Mouse (Mus musculus): ENCODE results near the gene Mylk. TPM values are rescaled to one million over a fixed set of nuclear protein-coding genes. Genes with fewer than 3 reads are reported as not detected.
A peak's percentile ranks its signal among the peaks of the same experiment; 100 is the strongest.

Mylk gene
- total RNA-seq, 4 experiments from 2014 or later, result 25.5 to 32.9 (median 31.7) TPM

DNA sequence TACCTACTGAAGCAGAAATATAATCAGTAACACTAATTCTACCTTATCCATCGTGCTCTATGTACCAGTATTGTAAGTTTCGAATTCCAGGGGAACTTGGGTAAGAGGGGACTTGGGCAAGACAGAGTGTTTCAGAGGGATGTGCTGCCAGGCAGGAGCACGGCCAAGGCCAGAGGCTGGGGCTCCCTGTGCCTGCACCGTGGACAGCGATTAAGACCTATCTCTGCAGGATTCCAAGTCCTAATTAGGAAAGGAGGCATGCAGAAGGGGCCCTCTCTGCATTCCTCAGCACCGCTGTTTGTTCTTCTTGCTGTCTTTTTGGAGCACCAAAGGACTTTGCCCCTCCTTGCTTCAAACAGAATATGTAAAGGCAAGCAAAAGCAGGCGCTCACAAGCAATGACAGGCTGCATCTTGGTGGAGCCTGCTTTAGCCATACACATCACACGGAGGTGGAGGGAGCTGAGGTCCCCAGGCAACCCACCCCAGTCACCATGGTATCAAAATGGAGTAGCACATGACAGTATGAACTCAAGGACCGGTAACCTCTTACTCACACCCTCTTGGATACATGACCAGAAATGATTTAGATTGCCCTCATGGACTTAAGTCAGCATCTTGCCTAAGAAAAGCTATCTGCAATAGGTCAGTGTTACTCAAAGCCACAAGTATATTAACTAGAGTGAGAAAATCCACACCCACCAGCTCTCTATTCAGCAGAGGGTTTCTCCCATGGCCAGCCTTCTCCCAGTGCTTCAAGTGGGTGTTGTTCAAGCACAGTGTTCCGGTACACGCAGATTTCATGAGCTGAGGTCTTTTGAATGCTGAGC lies 239.4 kb downstream of the Mylk start:
- DNase-seq (ENCODE audit: low spot score), result no peak

DNA sequence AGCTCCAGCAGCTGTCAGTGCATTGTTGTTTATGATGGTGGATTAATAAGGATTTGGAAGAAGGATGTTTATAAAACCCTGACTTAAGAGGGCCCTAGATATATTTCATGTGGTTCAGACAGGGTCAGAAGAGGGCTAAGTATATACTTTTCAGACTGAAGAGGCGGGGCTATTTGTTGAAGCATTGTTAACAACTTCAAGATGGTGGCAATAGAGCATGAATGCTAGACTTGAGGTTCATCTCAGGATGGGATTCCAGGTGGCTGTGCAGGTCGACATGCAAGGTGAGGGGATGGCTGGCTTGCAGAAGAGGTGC lies 240.0 kb downstream of the Mylk start:
- no peak for DNase-seq (ENCODE audit: low spot score)

DNA sequence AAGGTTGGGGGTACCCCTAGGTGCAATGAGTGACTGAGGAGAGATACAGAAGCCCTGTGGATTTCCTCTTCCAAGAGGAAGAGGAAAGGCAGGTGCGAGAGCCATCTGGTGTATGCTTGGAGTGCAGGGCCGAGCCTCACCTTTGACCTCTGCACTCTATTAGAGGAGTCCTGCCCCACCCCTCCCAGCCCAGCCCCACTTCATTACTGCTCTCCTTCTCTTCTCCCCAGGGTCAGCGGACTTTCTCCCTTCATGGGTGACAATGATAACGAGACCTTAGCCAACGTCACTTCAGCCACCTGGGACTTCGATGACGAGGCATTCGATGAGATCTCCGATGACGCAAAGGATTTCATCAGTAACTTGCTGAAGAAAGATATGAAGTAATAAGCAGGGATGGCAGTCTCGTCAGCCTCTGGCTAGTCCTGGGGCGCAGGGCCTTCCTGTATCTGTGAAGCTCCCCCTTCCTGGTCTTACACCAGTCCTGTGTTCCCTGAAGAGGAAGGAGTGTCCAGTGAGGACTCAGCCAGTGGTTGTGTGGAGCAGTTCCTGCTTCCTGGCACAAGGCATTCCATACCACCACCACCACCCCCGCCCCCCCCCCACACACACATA lies 241.3 kb downstream of the Mylk start:
- no peak for DNase-seq (ENCODE audit: low spot score)

DNA sequence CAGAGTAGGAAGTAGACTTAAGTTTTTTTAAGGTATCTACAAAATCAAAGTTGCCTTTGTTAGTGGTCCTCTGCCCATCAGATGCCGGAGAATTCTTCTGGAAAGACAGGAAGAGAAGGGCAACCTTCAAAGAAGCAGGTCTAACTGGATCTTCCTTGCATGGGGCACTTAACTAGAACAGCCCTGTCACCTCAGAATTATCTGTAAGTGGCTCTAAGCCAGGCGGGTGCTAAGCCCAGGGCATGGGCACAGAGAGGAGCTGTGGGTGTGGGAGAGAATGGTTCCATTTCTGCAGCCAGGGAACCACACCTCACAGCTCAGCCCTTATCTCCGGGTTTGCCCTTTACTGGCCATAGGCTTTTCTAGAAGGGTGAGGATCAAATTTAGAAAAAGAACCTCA lies 246.4 kb downstream of the Mylk start:
- DNase-seq (ENCODE audit: low spot score), result no peak

DNA sequence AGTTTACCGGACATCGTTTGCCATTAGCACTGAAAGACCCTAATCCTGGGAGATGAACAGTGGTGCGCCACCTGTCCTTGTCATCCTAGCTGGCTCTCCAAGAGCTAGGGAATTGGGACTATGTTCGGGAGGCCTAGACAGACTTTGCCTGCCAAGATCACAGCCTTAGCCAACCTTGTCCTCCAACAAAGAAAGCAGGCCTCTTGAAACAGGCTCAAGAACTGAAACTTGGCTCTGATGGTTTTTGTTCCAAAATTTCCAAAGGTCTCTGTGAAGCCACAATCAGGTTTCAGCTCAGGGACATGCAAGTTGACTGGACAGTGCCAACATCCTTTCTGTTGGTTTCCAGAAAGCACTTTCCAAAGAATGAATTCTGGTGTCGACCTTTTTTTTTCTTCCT lies 247.8 kb downstream of the Mylk start:
- DNase-seq (ENCODE audit: low spot score), result no peak

DNA sequence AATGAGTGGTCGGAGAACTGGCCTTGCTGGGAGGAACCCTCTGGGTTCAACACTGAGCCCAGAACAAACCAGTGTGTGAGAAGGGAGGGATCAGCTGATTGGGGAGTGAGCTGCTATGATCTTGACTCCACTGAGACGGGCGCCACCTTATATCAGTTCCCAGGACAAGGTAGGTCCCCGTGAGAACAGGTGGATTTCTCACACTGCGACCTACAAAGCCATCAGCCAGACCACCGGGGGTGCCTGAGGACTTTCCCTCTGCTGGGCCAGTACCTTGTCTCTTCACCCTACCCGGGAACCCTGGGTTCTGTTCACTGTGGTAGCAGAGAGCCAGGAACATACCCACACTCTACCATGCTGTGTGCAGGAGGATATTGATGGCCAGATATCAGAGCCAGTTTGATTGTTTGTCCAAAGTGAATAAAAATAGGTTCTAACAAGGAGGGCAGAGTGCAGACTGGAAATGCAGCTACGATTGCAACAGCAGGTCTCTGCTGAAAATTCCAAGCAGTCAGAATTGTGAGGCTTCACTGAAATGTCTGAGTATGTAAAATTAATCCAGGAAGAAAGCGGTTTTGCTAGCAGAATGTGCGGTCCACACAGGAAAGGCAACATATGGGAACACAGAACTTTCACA lies 248.8 kb downstream of the Mylk start:
- no peak for DNase-seq (ENCODE audit: low spot score)

DNA sequence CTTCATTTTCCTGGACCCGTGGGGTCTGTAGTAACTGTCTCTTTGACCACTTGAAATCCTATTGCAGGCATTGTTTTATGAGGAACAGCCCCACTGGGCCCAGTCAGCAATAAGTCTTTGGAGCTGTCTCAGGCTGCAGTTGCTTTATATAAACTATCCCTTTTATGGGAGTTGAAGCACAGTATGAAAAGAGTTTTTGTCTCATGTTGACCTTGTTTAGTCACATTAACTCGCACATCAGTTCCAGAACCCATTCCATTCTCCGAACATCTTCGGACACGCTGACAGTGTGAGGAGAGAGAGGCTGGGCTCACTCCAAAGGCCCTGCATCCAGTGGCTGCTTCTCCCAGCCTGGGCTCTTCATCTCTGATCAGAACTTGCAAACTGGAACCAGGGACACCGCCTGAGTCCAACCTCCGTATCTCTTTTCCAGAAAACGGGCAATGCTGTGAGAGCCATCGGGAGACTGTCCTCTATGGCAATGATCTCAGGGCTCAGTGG lies 249.7 kb downstream of the Mylk start:
- DNase-seq (ENCODE audit: low spot score), result no peak

DNA sequence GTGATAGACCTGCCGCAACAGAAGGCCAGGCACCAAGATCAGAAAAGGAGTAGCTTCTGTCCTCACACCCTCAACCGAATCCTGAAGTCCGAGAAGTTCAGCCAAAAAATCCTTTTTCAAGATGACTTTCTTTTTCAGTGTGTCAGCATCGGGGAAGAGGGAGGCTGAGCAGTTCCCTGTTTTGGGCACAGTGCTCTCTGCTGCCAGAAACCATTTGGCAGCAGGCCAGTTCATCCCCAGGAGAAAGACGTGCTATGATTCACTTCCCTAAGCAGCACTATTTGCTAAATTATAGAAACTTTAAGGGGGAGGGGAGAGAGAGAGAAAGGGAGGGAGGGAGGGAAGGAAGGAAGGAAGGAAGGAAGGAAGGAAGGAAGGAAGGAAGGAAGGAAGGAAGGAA lies 251.1 kb downstream of the Mylk start:
- DNase-seq (ENCODE audit: low spot score), result peak; percentile 63

DNA sequence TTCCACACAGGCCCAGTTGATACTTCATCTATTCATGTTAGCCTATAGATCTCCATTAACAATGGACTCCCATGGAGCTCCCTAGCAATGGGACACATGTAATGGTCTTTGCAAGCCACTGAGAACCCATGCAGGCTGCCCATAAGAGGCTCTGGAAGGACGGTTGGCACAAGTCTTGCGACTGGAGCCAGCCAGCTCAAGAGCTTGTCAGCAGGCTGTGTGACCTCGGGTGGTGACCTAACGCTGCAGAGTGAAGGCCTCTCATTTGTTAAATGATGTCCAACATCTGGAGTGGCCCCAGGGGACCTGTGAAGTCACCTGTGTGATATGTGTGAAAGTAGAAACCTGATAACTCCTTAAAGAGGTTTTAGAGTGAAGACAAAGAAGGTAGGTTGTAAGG lies 252.0 kb downstream of the Mylk start:
- DNase-seq (ENCODE audit: low spot score), result no peak

DNA sequence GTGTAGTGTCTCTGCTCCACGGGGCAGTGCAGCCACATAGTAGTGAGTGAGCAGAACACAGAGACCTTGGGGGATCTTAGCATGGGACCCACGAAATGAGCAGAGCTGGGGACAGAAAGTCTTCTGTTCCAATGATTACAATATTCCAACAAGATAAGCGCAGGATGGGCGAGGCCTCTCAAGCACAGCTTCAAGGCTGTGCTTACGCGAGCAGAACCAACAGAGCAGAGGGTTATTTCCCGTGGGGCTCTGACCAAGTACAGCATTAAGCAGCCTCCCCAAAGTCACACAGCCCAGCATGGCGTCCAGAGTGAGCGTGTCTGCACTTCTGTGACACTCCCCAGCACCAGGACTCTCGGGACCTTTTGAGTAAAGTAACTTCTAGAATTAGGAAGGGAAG lies 252.6 kb downstream of the Mylk start:
- DNase-seq (ENCODE audit: low spot score), result peak; percentile 29

DNA sequence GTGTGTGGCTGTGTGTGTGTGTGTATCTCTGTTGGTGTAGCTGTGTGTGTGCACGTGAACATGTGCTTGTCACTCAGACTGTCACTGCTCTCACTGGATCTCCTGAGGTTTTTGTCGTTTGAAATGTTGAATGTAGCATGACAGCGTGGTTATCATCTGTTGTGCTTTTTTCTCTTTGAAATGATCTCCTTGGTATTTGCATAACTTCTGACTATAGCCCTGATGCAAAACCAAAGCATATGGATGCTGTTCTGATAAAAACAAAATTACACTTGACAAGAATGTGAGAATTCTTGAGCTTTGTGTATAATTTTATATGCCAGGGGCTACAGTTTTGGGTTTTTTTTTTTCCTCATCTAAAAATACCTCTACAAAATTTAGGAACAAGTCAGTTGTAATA lies 254.0 kb downstream of the Mylk start:
- DNase-seq (ENCODE audit: low spot score), result no peak

DNA sequence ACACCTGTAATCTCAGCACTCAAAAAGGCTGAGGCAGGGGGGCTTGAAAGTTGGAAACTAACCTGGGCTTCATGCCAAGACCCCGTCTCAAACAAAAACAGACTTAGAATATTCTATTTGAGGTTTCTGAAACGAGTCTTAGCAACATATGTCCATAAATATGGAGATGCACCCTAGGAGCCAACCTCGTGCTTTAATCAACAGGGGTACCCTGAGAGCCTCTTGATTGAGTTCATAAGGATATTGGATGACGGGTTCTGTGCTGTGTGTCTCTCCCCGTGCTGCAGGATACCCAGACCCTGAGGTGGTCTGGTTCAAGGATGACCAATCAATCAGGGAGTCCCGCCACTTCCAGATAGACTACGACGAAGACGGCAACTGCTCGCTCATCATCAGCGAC lies 255.0 kb downstream of the Mylk start:
- DNase-seq (ENCODE audit: low spot score), result no peak

DNA sequence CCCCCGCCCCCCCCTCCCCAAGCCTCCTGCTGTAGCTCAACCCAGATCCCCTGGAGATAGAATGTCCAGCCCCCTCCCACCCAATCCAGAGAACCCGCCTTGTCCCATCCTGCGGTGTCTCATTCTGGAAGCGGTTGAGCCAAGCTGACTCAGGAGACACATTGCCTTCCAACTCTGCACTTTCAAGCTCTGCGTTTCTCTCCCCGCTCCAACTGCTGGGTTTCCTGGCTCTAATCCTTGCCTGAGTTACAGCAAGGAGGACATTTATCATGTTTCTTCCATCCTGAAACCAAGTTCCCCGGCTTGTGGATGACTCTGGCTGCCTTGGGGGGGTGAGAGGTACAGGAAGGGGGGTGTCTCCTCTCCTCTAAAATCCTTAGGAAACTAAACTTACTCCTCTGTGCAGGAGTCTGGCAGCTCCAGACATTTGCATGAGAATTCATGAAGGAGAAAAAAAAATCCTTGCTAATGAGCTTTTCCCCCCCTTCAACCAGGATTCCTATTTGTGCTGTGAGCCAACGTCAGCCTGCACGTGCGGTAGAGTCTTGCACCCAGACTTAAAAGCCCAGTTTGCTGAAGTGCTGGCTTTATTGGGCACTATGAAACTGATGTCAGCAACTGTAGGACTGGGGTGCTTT lies 256.0 kb downstream of the Mylk start:
- no peak for DNase-seq (ENCODE audit: low spot score)

DNA sequence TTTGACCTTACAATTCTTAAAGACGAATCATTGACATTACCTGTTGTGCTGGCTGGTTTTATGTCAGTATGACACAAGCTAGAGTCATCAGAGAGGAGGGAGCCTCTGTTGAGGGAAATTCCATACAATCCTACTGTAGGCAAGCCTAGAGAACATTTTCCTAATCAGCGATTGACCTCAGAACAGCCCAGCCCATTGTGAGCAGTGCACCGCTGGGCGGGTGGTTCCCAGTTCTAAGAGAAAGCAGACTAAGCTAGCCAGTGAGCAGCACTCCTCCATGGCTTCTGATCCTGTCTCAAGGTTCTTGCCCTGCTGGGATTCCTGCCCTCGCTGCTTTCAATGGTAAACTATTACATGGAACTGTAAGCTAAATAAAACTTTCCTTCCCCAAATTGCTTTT lies 259.3 kb downstream of the Mylk start:
- DNase-seq (ENCODE audit: low spot score), result no peak

DNA sequence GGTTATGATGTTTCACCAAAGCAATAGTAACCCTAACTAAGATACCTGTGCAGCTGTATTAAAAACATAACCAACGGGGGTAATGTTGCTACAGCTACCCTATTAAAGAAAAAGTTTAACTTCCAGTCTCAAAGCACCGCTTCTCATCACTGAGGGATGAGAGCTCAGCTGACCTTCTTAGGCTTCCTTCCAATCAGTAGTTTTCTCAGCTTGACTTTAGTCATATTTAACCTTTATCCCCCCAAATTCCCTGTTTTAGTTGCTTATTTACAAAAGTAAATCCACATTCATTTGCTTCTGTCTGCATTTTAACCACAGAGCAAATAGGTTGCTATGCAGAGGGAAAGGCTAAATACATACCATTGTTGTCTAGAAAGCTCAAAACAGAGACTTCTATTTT lies 259.7 kb downstream of the Mylk start:
- DNase-seq (ENCODE audit: low spot score), result no peak

DNA sequence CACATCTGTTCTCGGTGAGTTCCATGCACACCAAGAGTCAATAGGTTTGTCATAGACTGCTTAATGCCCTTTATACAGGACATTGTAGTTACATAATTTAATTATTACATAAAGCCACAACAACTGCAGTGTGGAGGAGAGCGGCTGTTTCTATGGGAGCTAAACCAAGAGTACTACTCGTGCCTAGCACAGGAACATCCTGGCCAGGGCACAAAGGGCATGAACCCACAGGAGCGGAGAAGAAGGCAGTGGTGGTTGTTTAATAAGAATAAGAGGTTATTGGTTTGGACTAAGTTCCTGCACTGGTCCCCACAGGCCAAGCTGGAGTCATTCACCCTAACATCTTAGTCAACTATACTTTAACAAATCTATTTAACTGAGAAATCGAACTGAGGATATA lies 261.2 kb downstream of the Mylk start:
- no peak for DNase-seq (ENCODE audit: low spot score)

DNA sequence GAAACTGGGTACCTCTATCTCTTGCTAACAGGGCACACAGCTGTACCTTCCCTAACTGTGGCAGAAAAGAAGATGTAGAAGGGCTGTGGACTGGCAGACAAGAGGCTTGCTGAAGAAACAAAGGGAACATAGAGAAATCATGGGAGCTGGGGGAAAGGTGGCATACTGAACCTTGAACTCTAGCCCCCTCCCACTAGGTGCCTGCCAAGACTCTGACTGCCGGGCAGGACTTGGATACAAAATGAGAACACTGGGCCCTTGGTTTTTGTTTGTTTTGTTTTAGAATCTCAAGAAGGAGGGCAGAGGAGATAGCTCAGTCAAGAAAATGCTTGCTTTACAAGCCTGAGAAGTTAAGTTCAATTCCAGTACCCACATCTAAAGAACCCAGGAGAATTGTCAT lies 262.4 kb downstream of the Mylk start:
- no peak for DNase-seq (ENCODE audit: low spot score)

DNA sequence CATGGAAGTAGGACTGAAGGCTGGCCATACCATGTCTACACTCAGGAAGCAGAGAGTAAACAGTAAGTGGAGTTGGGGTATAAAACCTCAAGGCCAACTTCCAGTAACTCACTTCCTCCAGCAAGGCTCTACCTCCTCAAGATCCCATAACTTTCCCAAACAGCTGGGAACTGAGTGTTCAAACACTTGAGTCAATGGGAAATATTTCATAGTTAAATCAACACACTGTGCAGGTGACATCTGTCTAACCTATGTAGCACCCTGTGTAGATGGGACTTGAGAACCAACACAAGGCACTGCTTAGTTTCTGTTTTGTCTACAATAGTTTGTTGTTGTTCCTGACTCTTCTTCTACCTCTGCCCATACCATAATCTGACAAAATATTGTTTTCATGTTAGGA lies 263.4 kb downstream of the Mylk start:
- no peak for DNase-seq (ENCODE audit: low spot score)

DNA sequence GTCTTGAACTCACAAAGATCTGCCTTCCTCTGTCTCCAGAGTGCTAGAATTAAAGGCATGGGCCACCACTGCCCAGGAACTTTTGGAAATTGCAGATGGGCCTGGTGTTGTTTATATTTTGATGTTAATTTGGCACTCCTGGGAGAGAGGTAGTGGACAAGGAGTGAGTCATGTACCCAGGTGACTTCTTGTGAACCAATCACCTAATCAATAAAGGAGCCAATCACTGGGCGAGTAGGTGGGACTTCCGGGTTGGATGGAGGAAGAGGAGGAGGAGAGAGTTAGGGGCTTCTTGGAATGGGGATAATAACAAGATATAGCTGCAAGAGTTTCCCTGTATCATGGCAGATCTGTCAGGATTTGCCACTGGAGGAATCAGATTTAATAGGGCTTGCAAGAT lies 268.5 kb downstream of the Mylk start:
- DNase-seq (ENCODE audit: low spot score), result no peak

DNA sequence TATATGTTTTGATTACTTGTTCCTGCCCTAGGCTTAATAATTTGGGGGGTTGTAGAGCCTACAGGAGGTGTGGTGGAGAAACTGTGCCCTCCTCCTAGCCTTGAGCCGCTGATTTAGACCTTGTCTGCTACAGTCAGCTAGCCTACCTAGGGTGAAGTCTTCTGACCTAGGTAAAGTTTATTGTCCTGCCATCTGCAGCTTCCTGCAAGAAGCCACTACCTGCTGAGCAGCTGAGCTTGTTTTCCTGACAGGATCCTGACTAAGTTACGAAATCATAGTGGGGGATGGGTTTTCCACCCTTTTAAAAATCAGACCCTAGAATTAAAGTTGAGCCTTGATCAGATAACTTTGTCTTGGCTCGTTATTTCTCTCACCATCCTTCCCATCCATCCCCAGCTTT lies 271.5 kb downstream of the Mylk start:
- no peak for DNase-seq (ENCODE audit: low spot score)

DNA sequence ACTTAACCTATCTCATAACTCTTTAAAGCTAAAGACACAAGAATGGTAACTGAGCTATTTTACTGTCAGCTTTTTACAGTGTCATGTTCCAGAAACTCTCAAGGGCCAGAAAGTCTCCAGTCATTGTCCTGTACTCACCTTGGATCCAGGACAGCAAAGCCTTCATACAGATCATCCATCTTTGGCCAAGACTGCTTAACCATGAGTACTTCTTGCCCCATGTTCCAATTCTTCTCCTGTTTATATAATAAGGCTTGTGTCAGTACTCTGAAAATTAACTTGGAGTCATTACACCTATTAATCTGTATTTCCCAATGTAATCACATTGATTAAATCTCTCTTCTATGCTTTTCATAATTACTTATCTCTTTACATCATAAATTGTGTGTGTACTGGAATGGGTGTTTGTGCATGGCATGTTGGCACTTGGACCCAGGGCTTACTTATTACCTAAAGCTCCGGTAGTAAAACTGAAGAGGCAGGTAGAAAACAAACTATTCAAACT lies 273.5 kb downstream of the Mylk start:
- DNase-seq (ENCODE audit: low spot score), result no peak

DNA sequence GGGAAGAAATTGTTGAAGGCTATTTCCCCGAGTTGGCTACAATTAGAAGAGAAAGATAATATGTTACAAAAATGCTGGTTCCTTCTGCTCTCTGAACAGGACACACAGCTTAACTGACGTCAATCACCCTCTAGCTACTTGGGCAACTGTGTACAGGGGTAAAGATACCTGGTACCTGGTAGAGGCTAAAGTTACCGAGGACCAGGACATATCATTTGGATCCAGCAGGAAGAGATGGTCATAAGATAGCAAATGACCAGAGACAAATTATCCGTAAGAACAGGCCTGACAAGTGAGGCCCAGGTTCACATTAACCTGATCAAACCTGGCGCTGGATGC lies 276.9 kb downstream of the Mylk start:
- DNase-seq (ENCODE audit: low spot score), result no peak

Data from heart, adult 8-10 months (tissue).